Mouse (Mus musculus) kidney, postnatal 0 days (tissue): ENCODE results near the gene Pola2. TPM values are rescaled to one million over a fixed set of nuclear protein-coding genes. Genes with fewer than 3 reads are reported as not detected.
A peak's percentile ranks its signal among the peaks of the same experiment; 100 is the strongest.

Experiments
- ATAC-seq: fragments of 200-750 bp; cut with Nextera tagmentation; replicated peaks from 2 replicates; pipeline ENCODE4 v1.8.0; 2017; ENCODE audit warnings: low read depth, moderate number of reproducible peaks, moderate TSS enrichment, moderate library complexity; ENCODE audit not compliant: low FRiP score
- DNase-seq: peaks from one replicate; pipeline ENCODE4 v3.0.0-alpha.2; 2016; ENCODE audit warnings: low spot score
- H3K27ac ChIP-seq: fragments of 300-500 bp; sonication (generic); 2 replicates; pipeline ENCODE4 v1.5.1; 2014; ENCODE audit warnings: mild to moderate bottlenecking
- H3K27me3 ChIP-seq: fragments of 300-500 bp; sonication (generic); 2 replicates; pipeline ENCODE4 v1.6.1; 2014; ENCODE audit warnings: low read length, mixed read lengths; ENCODE audit not compliant: insufficient read depth
- H3K36me3 ChIP-seq: fragments of 300-500 bp; sonication (generic); 2 replicates; pipeline ENCODE4 v1.6.1; 2014; ENCODE audit warnings: low read length, mixed read lengths; ENCODE audit not compliant: insufficient read depth
- H3K4me1 ChIP-seq: fragments of 300-500 bp; sonication (generic); replicated peaks from 2 replicates; pipeline ENCODE4 v1.6.1; 2014; ENCODE audit warnings: antibody characterized with exemption, low read length, mixed read lengths; ENCODE audit not compliant: insufficient read depth
- H3K4me2 ChIP-seq: fragments of 300-500 bp; sonication (generic); 2 replicates; pipeline ENCODE4 v1.6.1; 2014; ENCODE audit warnings: mild to moderate bottlenecking, low read length, moderate library complexity, mixed read lengths
- H3K4me3 ChIP-seq: fragments of 300-500 bp; sonication (generic); replicated peaks from 2 replicates; pipeline ENCODE4 v1.5.1; 2014; ENCODE audit warnings: low read depth, low read length
- H3K9ac ChIP-seq: fragments of 300-500 bp; sonication (generic); 2 replicates; pipeline ENCODE4 v1.6.1; 2014; ENCODE audit warnings: low read depth, low read length
- H3K9me3 ChIP-seq: fragments of 300-500 bp; sonication (generic); replicated peaks from 2 replicates; pipeline ENCODE4 v1.6.1; 2016; ENCODE audit warnings: low read length, inconsistent platforms, mixed read lengths
- CTCF ChIP-seq: IDR thresholded peaks from 2 replicates; pipeline ENCODE4 v1.5.1; 2016; ENCODE audit warnings: antibody characterized with exemption, low read depth, mild to moderate bottlenecking, moderate library complexity
- WGBS: fragments of 180-500 bp; shearing (Covaris S2); extraction: QIAGEN DNeasy Blood & Tissue Kit; methylation state at CpG from one replicate; pipeline ENCODE4 v1.1.7; 2014; 5-methylcytosine and 5-hydroxymethylcytosine counted together
- polyA plus RNA-seq: library from polyadenylated mRNA; unstranded; fragments of >200 nt; fragmentation: Nextera tagmentation; extraction: Ambion mirVana; gene quantifications from 2 replicates; pipeline ENCODE4 v1.2.1, GENCODE M21; 2015

Pola2 gene
- polyA plus RNA-seq, 1 experiment from 2014 or later, result 39.8 TPM

GRCm38 (mm10) chr19:5953201-5953770 lies 10.7 kb downstream of the Pola2 start:
- H3K27me3 ChIP-seq, result no peaks in the 10 kb centered on the region
- H3K4me2 ChIP-seq, result 0 out of 2 replicates have a peak overlapping the region, but pooled peaks have one; percentile 1
- no peak for DNase-seq
- 88% methylated on average over 19 of the region's 19 CpGs for WGBS
- peaks cover 39% of the 10 kb centered on the region for H3K4me1 ChIP-seq
- peaks cover 22% of the 10 kb centered on the region for H3K36me3 ChIP-seq
- no peak for TF ChIP-seq CTCF
- peak overlapping the region; percentile 78 for H3K27ac ChIP-seq
- H3K9ac ChIP-seq, result no peak overlapping the region
- no peaks in the 10 kb centered on the region for H3K9me3 ChIP-seq
- H3K4me3 ChIP-seq, result no peak overlapping the region
- no peak for ATAC-seq

- no peak overlapping the region for H3K9ac ChIP-seq
- WGBS, result 58% methylated on average over 13 of the region's 13 CpGs
- no peak for TF ChIP-seq CTCF
- no peak overlapping the region for H3K4me3 ChIP-seq
- H3K4me2 ChIP-seq, result peak overlapping the region; percentile 32; the same call in 1 of the 2 replicates
- ATAC-seq, result peak; percentile 22
- peaks cover 28% of the 10 kb centered on the region for H3K36me3 ChIP-seq
- no peaks in the 10 kb centered on the region for H3K27me3 ChIP-seq
- H3K4me1 ChIP-seq, result peaks cover 39% of the 10 kb centered on the region
- H3K9me3 ChIP-seq, result no peaks in the 10 kb centered on the region
- DNase-seq, result peak; percentile 94
- peak overlapping the region; percentile 78 for H3K27ac ChIP-seq
These were observed 11.8 kb downstream of the Pola2 start for GRCm38 (mm10) chr19:5952071-5952691.

GRCm38 (mm10) chr19:5951631-5952030 lies 12.4 kb downstream of the Pola2 start:
- WGBS, result 76% methylated on average over 16 of the region's 16 CpGs
- Histone ChIP-seq H3K27me3 (no peaks in the 10 kb centered on the region), H3K4me3 (0 out of 2 replicates have a peak overlapping the region, but pooled peaks have one; percentile 4), H3K27ac (peak overlapping the region; percentile 76), H3K9ac (0 out of 2 replicates have a peak overlapping the region, but pooled peaks have one; percentile 35), H3K4me2 (peak overlapping the region; percentile 32), H3K4me1 (peaks cover 39% of the 10 kb centered on the region), H3K36me3 (peaks cover 30% of the 10 kb centered on the region), H3K9me3 (no peaks in the 10 kb centered on the region)
- ATAC-seq (no peak), DNase-seq (no peak)
- no peak for TF ChIP-seq CTCF

GRCm38 (mm10) chr19:5950218-5950617 lies 13.8 kb downstream of the Pola2 start:
- WGBS, result 86% methylated on average over 11 of the region's 11 CpGs

GRCm38 (mm10) chr19:5945891-5946290 lies 18.1 kb downstream of the Pola2 start:
- WGBS, result 48% methylated on average over 8 of the region's 8 CpGs
- Histone ChIP-seq H3K4me2 (no peak overlapping the region), H3K27me3 (no peaks in the 10 kb centered on the region), H3K9me3 (no peaks in the 10 kb centered on the region), H3K4me3 (no peak overlapping the region), H3K9ac (peak overlapping the region; percentile 10; the same call in 1 of the 2 replicates), H3K4me1 (peaks cover 24% of the 10 kb centered on the region), H3K36me3 (peaks cover 33% of the 10 kb centered on the region), H3K27ac (peak overlapping the region; percentile 60)
- DNase-seq, result peak; percentile 40
- no peak for ATAC-seq
- no peak for TF ChIP-seq CTCF

More at GRCm38 (mm10) chr19:5950218-5950617, 13.8 kb downstream of the Pola2 start:
- no peak for ATAC-seq
- DNase-seq, result no peak
- H3K9me3 ChIP-seq, result no peaks in the 10 kb centered on the region
- peaks cover 43% of the 10 kb centered on the region for H3K4me1 ChIP-seq
- no peak overlapping the region for H3K9ac ChIP-seq
- H3K4me3 ChIP-seq, result no peak overlapping the region
- TF ChIP-seq CTCF, result no peak
- H3K4me2 ChIP-seq, result no peak overlapping the region
- H3K27me3 ChIP-seq, result no peaks in the 10 kb centered on the region
- peaks cover 35% of the 10 kb centered on the region for H3K36me3 ChIP-seq
- H3K27ac ChIP-seq, result no peak overlapping the region

- 40% methylated on average over 7 of the region's 7 CpGs for WGBS
- Histone ChIP-seq H3K27ac (peak overlapping the region; percentile 60), H3K9me3 (no peaks in the 10 kb centered on the region), H3K4me1 (peaks cover 29% of the 10 kb centered on the region), H3K27me3 (no peaks in the 10 kb centered on the region), H3K4me2 (no peak overlapping the region), H3K9ac (no peak overlapping the region), H3K4me3 (no peak overlapping the region), H3K36me3 (peaks cover 25% of the 10 kb centered on the region; the same call in 1 of the 2 replicates)
- ATAC-seq (peak; percentile 75), DNase-seq (peak; percentile 89)
- no peak for TF ChIP-seq CTCF
These were observed 19.0 kb downstream of the Pola2 start for GRCm38 (mm10) chr19:5945027-5945426.
